Mouse (Mus musculus) gastrocnemius, postnatal 25 days (tissue): ENCODE results near the gene Dck. TPM values are rescaled to one million over a fixed set of nuclear protein-coding genes. Genes with fewer than 3 reads are reported as not detected.

ENCODE experiments used
- DNase-seq: peaks from one replicate; pipeline ENCODE4 v3.0.0; 2022
- total RNA-seq, 2 experiments: library from RNA; stranded (reverse); gene quantifications; 1 replicate in 1 of 2; 2 replicates in 1 of 2; pipeline ENCODE4 v1.2.3; 2021

Gene Dck
- total RNA-seq, 2 experiments from 2014 or later, result 1.4 to 2.1 TPM

- no peak for DNase-seq
Measured at GRCm38 (mm10) chr5:88791256-88792245, 26.8 kb downstream of the Dck start.

DNA sequence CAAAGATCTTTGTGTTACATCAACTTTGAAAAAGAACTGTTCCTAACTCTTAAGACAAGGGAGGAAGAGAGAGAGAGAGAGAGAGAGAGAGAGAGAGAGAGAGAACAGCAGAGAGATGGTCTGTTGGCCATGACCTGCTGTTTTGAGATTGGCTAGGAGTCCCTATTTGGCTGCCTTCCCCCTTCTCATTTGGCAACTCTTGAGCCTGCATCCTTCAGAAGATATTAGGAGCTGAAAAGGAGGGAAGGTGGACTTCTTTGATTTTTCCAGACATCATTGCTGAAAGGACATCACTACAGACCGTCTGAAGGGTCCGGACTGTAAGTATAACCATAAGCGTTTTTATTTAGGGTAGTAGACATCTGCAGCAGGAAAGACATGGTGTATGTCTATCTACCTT, 28.9 kb downstream of the Dck start:
- no peak for DNase-seq

DNA sequence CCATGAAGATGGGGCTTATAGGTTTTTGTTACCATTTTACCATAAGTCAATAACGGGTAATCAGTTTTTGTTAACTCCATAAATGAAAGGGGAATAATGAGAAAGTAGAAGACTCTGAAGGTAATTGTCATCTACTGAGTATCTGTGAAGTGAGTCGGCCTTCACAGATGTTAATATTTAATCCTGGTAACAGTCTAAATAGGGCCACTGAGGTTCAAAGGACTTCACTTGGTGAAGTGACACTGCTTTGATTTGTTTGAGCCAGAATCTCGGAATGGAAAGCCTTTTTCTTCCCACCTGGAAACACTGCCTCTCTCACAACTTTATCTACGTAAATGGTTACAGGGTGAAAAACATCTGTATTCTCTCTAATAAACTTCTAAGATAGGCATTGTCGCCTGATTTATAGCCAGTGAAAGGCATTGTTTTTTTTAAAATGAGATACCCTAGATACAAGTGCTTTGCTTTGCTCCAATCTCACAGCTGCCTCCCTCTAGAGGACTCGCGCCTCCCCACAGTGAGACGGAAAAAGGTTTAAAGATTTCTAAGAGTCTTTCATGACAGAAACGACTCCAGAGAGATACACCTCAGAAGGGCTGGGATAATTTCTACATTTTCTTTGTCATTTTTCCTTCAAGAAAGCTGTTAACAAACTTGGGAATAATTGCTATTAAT, 31.3 kb downstream of the Dck start:
- no peak for DNase-seq

DNA sequence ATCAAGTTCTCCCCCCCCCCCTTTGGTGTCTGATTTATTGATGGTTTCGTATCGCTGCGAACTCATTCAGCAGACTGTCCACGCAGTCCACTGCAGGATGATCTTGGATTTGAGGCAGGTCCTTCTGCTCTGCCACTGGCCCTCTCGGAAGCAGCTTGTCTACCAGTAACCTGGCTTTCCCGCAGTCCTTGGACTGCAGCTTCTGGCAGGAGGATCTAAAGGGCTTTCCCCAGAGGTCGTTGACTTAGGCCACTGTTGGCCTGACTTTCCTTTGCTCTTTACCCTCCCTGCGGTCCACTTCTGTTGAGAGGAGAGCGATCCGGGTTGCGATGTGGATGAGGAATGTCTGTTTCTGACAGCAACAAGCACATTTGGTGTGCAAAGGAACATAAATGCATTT, 31.8 kb downstream of the Dck start:
- DNase-seq, result no peak

DNA sequence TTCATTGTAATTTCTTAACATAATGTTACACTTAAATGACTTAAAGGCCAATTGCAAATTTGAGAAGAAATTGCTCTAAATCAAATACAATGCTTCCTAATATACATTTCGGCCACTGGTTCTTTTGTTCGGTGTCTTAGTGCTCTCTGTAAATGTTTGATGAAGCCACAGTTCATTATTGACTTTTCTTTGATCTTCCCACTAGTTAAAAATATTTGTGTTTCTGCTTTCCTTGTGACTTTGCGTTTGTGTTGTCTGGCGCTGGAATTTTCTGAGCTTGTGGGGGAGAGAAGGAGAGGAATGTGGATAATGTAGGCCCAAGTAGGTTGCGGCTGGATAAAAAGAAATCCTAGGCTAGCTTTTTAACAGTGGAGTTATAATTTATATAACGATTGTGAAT, 32.3 kb downstream of the Dck start:
- DNase-seq, result no peak

DNA sequence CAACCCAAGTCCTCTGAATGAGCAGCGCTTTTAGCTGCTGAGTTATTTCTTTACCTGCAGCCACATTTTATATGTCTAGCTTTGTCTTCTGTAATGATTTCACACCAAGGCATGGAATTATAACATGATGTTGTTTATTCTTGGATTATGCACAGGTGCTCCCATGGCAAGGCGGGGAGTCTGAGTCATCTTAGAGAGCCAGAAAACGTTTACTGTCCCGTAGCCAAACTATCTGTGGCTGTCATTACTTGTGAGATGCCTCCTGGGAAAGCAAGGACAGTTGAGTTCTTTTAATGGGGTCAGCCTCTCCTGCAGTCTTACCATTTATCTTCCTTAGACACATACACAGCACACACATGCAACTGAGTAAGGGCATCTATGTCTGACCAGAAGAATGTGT, 40.8 kb downstream of the Dck start:
- DNase-seq, result no peak

DNA sequence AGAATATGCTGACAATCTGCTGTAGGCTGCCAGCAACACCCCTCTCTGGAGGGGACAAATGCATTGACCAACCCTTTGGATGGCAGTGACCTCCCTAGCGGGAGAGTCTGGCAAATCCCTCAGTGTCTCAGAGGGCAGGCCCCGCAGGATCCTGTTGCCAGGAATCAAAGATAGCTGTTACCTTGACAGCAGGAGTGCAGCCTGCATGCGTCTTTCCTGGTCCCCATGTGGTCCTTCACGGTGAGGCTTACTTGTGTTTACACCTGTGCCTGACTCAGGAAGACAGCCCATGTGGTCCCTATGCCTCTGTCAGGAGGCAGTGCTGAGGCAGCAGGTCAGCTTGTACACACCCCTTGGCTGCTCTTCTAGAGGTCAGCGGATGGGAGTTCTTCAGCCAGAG, 41.5 kb downstream of the Dck start:
- no peak for DNase-seq

DNA sequence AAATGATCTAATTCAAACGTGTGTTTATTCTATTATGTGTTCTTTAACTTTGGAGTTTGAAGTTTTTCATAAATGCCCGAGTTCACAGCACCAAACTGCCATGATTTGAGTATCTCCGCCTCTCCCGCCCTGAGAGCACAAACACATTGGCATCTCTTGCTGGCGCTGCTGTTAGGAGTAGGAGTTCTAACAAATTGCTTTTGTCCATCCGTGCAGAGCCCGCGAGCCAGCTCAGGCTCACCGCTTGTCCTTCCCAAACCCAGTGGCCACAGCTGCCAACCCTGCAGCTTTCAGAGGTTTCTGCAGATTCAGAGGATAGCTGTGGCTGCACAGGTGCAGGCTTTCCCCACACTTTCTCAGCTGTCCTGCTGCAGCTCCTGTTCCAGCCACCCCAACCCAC, 42.5 kb downstream of the Dck start:
- DNase-seq, result no peak

GRCm38 (mm10) chr5:88813188-88813587, 48.4 kb downstream of the Dck start:
- no peak for DNase-seq

- no peak for DNase-seq
Measured at GRCm38 (mm10) chr5:88814552-88814951, 49.8 kb downstream of the Dck start.

- DNase-seq, result no peak
Measured at GRCm38 (mm10) chr5:88821542-88821941, 56.7 kb downstream of the Dck start.

DNA sequence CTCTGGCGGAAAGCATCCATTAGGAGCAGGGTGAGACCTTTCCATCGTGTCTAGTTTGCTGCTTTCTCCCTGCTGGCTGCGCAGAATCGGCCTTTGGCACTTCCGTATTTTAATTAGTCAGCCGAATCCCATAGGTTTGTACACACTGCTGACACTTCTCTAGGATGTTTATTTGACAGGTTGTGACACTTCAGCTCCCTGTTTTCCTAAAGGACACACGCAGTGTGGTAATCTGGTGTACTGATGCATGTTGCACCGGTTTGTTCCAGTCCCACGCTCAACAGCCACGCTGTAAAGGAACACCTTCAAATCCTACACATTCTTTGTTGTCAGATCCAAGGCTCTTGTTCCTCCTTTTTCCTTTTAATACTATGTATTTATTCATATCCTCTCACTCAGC, 60.0 kb downstream of the Dck start:
- no peak for DNase-seq

DNA sequence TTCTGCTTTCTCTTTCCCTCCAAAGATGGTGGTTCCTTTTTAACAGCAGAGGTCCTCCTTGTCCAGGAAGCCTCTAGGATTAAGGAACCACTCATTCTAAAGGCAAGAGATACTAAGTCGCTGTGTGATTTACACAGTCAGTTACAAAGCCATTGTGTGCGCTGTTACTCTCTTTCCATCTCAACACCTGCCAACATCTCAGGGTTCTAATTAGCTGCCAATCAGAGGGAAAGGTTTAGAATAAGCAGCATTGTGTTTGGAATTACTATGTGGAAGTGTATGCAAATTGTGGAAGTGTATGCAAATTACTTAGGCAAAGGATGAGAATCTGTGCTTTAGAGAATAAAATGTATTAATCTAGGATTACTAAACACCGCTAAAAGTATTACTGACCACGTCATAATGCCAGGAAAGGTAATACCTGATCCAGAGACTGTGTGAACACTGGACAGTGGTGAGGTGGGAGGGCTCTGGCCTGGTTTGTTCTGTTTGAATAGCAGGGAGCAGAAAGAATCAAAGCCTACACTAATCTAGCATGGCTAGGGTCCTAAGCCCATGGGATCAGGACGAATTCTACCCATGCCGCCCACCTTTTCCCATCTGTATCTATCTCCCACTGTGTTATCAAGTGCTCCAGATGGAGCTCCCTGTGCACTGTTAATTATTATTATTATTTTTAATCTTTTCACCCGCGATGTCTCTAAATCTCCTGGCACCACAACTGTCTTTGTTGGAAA, 65.2 kb downstream of the Dck start:
- DNase-seq, result no peak

DNA sequence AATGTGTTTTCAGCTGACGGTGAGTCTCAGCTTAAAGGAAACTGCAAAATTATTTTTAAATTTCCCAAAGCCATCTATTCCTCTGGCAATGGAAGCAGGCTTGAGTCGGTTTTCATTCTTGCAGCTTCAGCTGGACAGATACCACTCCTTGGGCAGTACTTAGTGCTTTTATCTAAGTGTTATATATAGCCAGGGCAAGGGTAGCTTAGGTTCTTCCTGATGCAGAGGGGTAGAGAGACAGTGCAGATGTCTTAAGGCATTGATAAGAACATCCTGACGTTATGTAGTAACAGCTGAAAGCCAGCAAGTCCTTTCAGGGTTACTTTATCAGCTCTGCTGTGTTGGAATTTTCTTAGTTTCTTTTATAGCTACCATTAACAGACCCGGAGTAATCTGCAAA, 66.1 kb downstream of the Dck start:
- no peak for DNase-seq

DNA sequence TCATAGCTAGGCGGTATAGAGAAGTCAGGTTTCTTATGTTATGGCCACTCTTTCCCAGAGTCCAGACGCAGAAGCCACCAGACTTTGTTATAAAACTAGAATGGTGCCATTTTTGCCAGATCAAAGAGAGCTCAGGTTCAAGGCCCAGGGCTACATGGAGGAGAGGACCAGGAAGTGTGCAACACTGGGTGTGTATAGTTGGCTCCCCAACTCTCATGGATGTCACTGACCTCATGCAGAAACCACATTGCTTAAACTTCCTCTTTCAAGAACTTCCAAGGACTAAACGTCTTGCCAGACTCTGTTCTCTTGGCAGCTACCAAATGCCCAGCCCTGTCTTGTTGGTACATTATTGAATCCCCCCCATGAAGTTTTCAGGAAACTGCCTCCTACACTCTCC, 67.1 kb downstream of the Dck start:
- no peak for DNase-seq

Other genes with a start within 250 kb of the Dck start
- under 1 TPM; 0.32 to 0.33 TPM for gene Jchain, start 237.1 kb upstream of the Dck start, total RNA-seq
- gene Utp3, start 210.5 kb upstream of the Dck start, total RNA-seq, result 10 to 100 TPM; 21.7 to 22.5 TPM
- 1 to 10 TPM; 6.8 to 8.4 TPM for gene Rufy3, start 200.0 kb upstream of the Dck start, total RNA-seq
- 100 to 1,000 TPM; 129 to 140 TPM for gene Grsf1, start 88.8 kb upstream of the Dck start, total RNA-seq
- 10 to 100 TPM; 24.5 to 26.3 TPM for gene Mob1b, start 44.1 kb upstream of the Dck start, total RNA-seq
- 10 to 100 TPM in 1 of 2 experiments, 1 to 10 TPM in 1; 9.7 to 12.3 TPM for gene Slc4a4, start 121.8 kb downstream of the Dck start, total RNA-seq